Mouse (Mus musculus): ENCODE results near the gene Ibsp. TPM values are rescaled to one million over a fixed set of nuclear protein-coding genes. Genes with fewer than 3 reads are reported as not detected.

Gene Ibsp
- polyA plus RNA-seq, 1 experiment from 2014 or later, result not detected

GRCm38 (mm10) chr5:104325029-104325428, 26.1 kb downstream of the Ibsp start, which contains the start of gene Mepe:
Gene Mepe, plus strand, starts transcription at chr5:104325329.
- H3K9ac ChIP-seq (ENCODE audit: low read length), result no peak within 1 kb of the TSS
- no peaks in the 10 kb centered on the region for H3K9me3 ChIP-seq (ENCODE audit: control insufficient read depth, low read length)
- H3K4me3 ChIP-seq (ENCODE audit: control insufficient read depth in 1 of 2, insufficient read depth in 1 of 2, low read depth in 1 of 2, low read length in 2 of 2), result no peak within 1 kb of the TSS
- H3K27ac ChIP-seq (replicated peaks in 1 of 2; ENCODE audit: control insufficient read depth in 1 of 2, insufficient read depth in 1 of 2, low read depth in 2 of 2, low read length in 2 of 2), result no peak within 1 kb of the TSS
- no peaks in the 10 kb centered on the region for H3K27me3 ChIP-seq (ENCODE audit: control insufficient read depth, insufficient read depth, low read length)
- 86% methylated on average over 6 of the region's 6 CpGs for WGBS
- no peaks in the 10 kb centered on the region for H3K36me3 ChIP-seq (ENCODE audit: control insufficient read depth, insufficient read depth, low read length)
- ATAC-seq (ENCODE audit: insufficient number of reproducible peaks, insufficient read depth, low FRiP score, low read depth), result no peak
- H3K4me2 ChIP-seq (ENCODE audit: low read length), result no peak within 1 kb of the TSS
- no peaks in the 10 kb centered on the region for H3K4me1 ChIP-seq (ENCODE audit: control insufficient read depth in 2 of 2, insufficient read depth in 2 of 2, low read length in 2 of 2)

- Histone ChIP-seq H3K9ac (ENCODE audit: low read length) (no peak overlapping the region), H3K9me3 (ENCODE audit: control insufficient read depth, low read length) (no peaks in the 10 kb centered on the region), H3K4me3 (ENCODE audit: control insufficient read depth in 1 of 2, insufficient read depth in 1 of 2, low read depth in 1 of 2, low read length in 2 of 2) (no peak overlapping the region), H3K36me3 (ENCODE audit: control insufficient read depth, insufficient read depth, low read length) (no peaks in the 10 kb centered on the region), H3K4me2 (ENCODE audit: low read length) (no peak overlapping the region), H3K27me3 (ENCODE audit: control insufficient read depth, insufficient read depth, low read length) (no peaks in the 10 kb centered on the region), H3K27ac (replicated peaks in 1 of 2; ENCODE audit: control insufficient read depth in 1 of 2, insufficient read depth in 1 of 2, low read depth in 2 of 2, low read length in 2 of 2) (no peak overlapping the region), H3K4me1 (ENCODE audit: control insufficient read depth in 2 of 2, insufficient read depth in 2 of 2, low read length in 2 of 2) (no peaks in the 10 kb centered on the region)
- no peak for ATAC-seq (ENCODE audit: insufficient number of reproducible peaks, insufficient read depth, low FRiP score, low read depth)
- 58% methylated on average over 4 of the region's 4 CpGs for WGBS
Observed at GRCm38 (mm10) chr5:104326884-104327283, 27.9 kb downstream of the Ibsp start.

GRCm38 (mm10) chr5:104327389-104327788, 28.4 kb downstream of the Ibsp start:
- no peak for ATAC-seq (ENCODE audit: insufficient number of reproducible peaks, insufficient read depth, low FRiP score, low read depth)
- Histone ChIP-seq H3K36me3 (ENCODE audit: control insufficient read depth, insufficient read depth, low read length) (no peaks in the 10 kb centered on the region), H3K4me1 (ENCODE audit: control insufficient read depth in 2 of 2, insufficient read depth in 2 of 2, low read length in 2 of 2) (no peaks in the 10 kb centered on the region), H3K27ac (replicated peaks in 1 of 2; ENCODE audit: control insufficient read depth in 1 of 2, insufficient read depth in 1 of 2, low read depth in 2 of 2, low read length in 2 of 2) (no peak overlapping the region), H3K9me3 (ENCODE audit: control insufficient read depth, low read length) (no peaks in the 10 kb centered on the region), H3K4me2 (ENCODE audit: low read length) (no peak overlapping the region), H3K4me3 (ENCODE audit: control insufficient read depth in 1 of 2, insufficient read depth in 1 of 2, low read depth in 1 of 2, low read length in 2 of 2) (no peak overlapping the region), H3K27me3 (ENCODE audit: control insufficient read depth, insufficient read depth, low read length) (no peaks in the 10 kb centered on the region), H3K9ac (ENCODE audit: low read length) (no peak overlapping the region)
- 73% methylated on average over 8 of the region's 8 CpGs for WGBS

- Histone ChIP-seq H3K4me2 (ENCODE audit: low read length) (no peak overlapping the region), H3K36me3 (ENCODE audit: control insufficient read depth, insufficient read depth, low read length) (no peaks in the 10 kb centered on the region), H3K9ac (ENCODE audit: low read length) (no peak overlapping the region), H3K9me3 (ENCODE audit: control insufficient read depth, low read length) (no peaks in the 10 kb centered on the region), H3K27ac (replicated peaks in 1 of 2; ENCODE audit: control insufficient read depth in 1 of 2, insufficient read depth in 1 of 2, low read depth in 2 of 2, low read length in 2 of 2) (no peak overlapping the region), H3K27me3 (ENCODE audit: control insufficient read depth, insufficient read depth, low read length) (no peaks in the 10 kb centered on the region), H3K4me3 (ENCODE audit: control insufficient read depth in 1 of 2, insufficient read depth in 1 of 2, low read depth in 1 of 2, low read length in 2 of 2) (no peak overlapping the region), H3K4me1 (ENCODE audit: control insufficient read depth in 2 of 2, insufficient read depth in 2 of 2, low read length in 2 of 2) (no peaks in the 10 kb centered on the region)
- no peak for ATAC-seq (ENCODE audit: insufficient number of reproducible peaks, insufficient read depth, low FRiP score, low read depth)
Observed at GRCm38 (mm10) chr5:104327876-104328275, 28.9 kb downstream of the Ibsp start.

- H3K4me3 ChIP-seq (ENCODE audit: control insufficient read depth in 1 of 2, insufficient read depth in 1 of 2, low read depth in 1 of 2, low read length in 2 of 2), result no peak overlapping the region
- no peak overlapping the region for H3K9ac ChIP-seq (ENCODE audit: low read length)
- H3K4me1 ChIP-seq (ENCODE audit: control insufficient read depth in 2 of 2, insufficient read depth in 2 of 2, low read length in 2 of 2), result no peaks in the 10 kb centered on the region; a peak in 1 of 4 replicates
- 67% methylated on average over 4 of the region's 4 CpGs for WGBS
- no peak overlapping the region for H3K4me2 ChIP-seq (ENCODE audit: low read length)
- H3K36me3 ChIP-seq (ENCODE audit: control insufficient read depth, insufficient read depth, low read length), result no peaks in the 10 kb centered on the region
- H3K9me3 ChIP-seq (ENCODE audit: control insufficient read depth, low read length), result no peaks in the 10 kb centered on the region
- H3K27ac ChIP-seq (replicated peaks in 1 of 2; ENCODE audit: control insufficient read depth in 1 of 2, insufficient read depth in 1 of 2, low read depth in 2 of 2, low read length in 2 of 2), result no peak overlapping the region
- no peaks in the 10 kb centered on the region for H3K27me3 ChIP-seq (ENCODE audit: control insufficient read depth, insufficient read depth, low read length)
- ATAC-seq (ENCODE audit: insufficient number of reproducible peaks, insufficient read depth, low FRiP score, low read depth), result no peak
Observed at GRCm38 (mm10) chr5:104328317-104328850, 29.4 kb downstream of the Ibsp start.

GRCm38 (mm10) chr5:104329381-104329780, 30.4 kb downstream of the Ibsp start:
- 78% methylated on average over 5 of the region's 5 CpGs for WGBS
- no peak overlapping the region for H3K9ac ChIP-seq (ENCODE audit: low read length)
- H3K36me3 ChIP-seq (ENCODE audit: control insufficient read depth, insufficient read depth, low read length), result no peaks in the 10 kb centered on the region
- H3K27me3 ChIP-seq (ENCODE audit: control insufficient read depth, insufficient read depth, low read length), result no peaks in the 10 kb centered on the region
- no peaks in the 10 kb centered on the region for H3K9me3 ChIP-seq (ENCODE audit: control insufficient read depth, low read length)
- no peak for ATAC-seq (ENCODE audit: insufficient number of reproducible peaks, insufficient read depth, low FRiP score, low read depth)
- no peaks in the 10 kb centered on the region; a peak in 1 of 4 replicates for H3K4me1 ChIP-seq (ENCODE audit: control insufficient read depth in 2 of 2, insufficient read depth in 2 of 2, low read length in 2 of 2)
- no peak overlapping the region for H3K4me2 ChIP-seq (ENCODE audit: low read length)
- H3K4me3 ChIP-seq (ENCODE audit: control insufficient read depth in 1 of 2, insufficient read depth in 1 of 2, low read depth in 1 of 2, low read length in 2 of 2), result no peak overlapping the region
- H3K27ac ChIP-seq (replicated peaks in 1 of 2; ENCODE audit: control insufficient read depth in 1 of 2, insufficient read depth in 1 of 2, low read depth in 2 of 2, low read length in 2 of 2), result no peak overlapping the region

- ATAC-seq (ENCODE audit: insufficient number of reproducible peaks, insufficient read depth, low FRiP score, low read depth), result no peak
- no peaks in the 10 kb centered on the region for H3K27me3 ChIP-seq (ENCODE audit: control insufficient read depth, insufficient read depth, low read length)
- no peak overlapping the region for H3K4me2 ChIP-seq (ENCODE audit: low read length)
- H3K4me3 ChIP-seq (ENCODE audit: control insufficient read depth in 1 of 2, insufficient read depth in 1 of 2, low read depth in 1 of 2, low read length in 2 of 2), result no peak overlapping the region
- WGBS, result 66% methylated on average over 5 of the region's 5 CpGs
- H3K9ac ChIP-seq (ENCODE audit: low read length), result no peak overlapping the region
- no peaks in the 10 kb centered on the region for H3K36me3 ChIP-seq (ENCODE audit: control insufficient read depth, insufficient read depth, low read length)
- H3K27ac ChIP-seq (replicated peaks in 1 of 2; ENCODE audit: control insufficient read depth in 1 of 2, insufficient read depth in 1 of 2, low read depth in 2 of 2, low read length in 2 of 2), result no peak overlapping the region
- H3K9me3 ChIP-seq (ENCODE audit: control insufficient read depth, low read length), result no peaks in the 10 kb centered on the region
- H3K4me1 ChIP-seq (ENCODE audit: control insufficient read depth in 2 of 2, insufficient read depth in 2 of 2, low read length in 2 of 2), result no peaks in the 10 kb centered on the region; a peak in 1 of 4 replicates
Observed at GRCm38 (mm10) chr5:104330088-104330487, 31.1 kb downstream of the Ibsp start.

- 68% methylated on average over 3 of the region's 3 CpGs for WGBS
- no peak overlapping the region for H3K9ac ChIP-seq (ENCODE audit: low read length)
- ATAC-seq (ENCODE audit: insufficient number of reproducible peaks, insufficient read depth, low FRiP score, low read depth), result no peak
- no peaks in the 10 kb centered on the region for H3K36me3 ChIP-seq (ENCODE audit: control insufficient read depth, insufficient read depth, low read length)
- no peak overlapping the region for H3K4me3 ChIP-seq (ENCODE audit: control insufficient read depth in 1 of 2, insufficient read depth in 1 of 2, low read depth in 1 of 2, low read length in 2 of 2)
- H3K4me1 ChIP-seq (ENCODE audit: control insufficient read depth in 2 of 2, insufficient read depth in 2 of 2, low read length in 2 of 2), result no peaks in the 10 kb centered on the region; a peak in 1 of 4 replicates
- H3K4me2 ChIP-seq (ENCODE audit: low read length), result no peak overlapping the region
- H3K27me3 ChIP-seq (ENCODE audit: control insufficient read depth, insufficient read depth, low read length), result no peaks in the 10 kb centered on the region
- H3K27ac ChIP-seq (replicated peaks in 1 of 2; ENCODE audit: control insufficient read depth in 1 of 2, insufficient read depth in 1 of 2, low read depth in 2 of 2, low read length in 2 of 2), result no peak overlapping the region
- no peaks in the 10 kb centered on the region for H3K9me3 ChIP-seq (ENCODE audit: control insufficient read depth, low read length)
Observed at GRCm38 (mm10) chr5:104332296-104332695, 33.3 kb downstream of the Ibsp start.

Measured in heart, embryonic 14.5 days (tissue).